Mouse (Mus musculus) heart, embryonic 10.5 days (tissue): ENCODE data around the gene Pip4k2a. TPM values are rescaled to one million over a fixed set of nuclear protein-coding genes. Genes with fewer than 3 reads are reported as not detected.

Experiments
- DNase-seq: peaks from one replicate; pipeline ENCODE4 v3.0.0-alpha.2; 2017; ENCODE audit warnings: low spot score
- H3K27ac ChIP-seq: fragments of 300-500 bp; sonication (generic); 2 replicates; pipeline ENCODE4 v1.5.1; 2016; ENCODE audit warnings: mild to moderate bottlenecking
- H3K27me3 ChIP-seq: fragments of 300-500 bp; sonication (generic); 2 replicates; pipeline ENCODE4 v1.6.1; 2016; ENCODE audit warnings: mild to moderate bottlenecking; ENCODE audit not compliant: poor library complexity, insufficient read depth, severe bottlenecking
- H3K36me3 ChIP-seq: fragments of 300-500 bp; sonication (generic); 2 replicates; pipeline ENCODE4 v1.6.1; 2016; ENCODE audit warnings: mild to moderate bottlenecking, moderate library complexity
- H3K4me1 ChIP-seq: fragments of 300-500 bp; sonication (generic); 2 replicates; pipeline ENCODE4 v1.6.1; 2016; ENCODE audit warnings: mild to moderate bottlenecking
- H3K4me3 ChIP-seq: fragments of 300-500 bp; sonication (generic); 2 replicates; pipeline ENCODE4 v1.5.1; 2016; ENCODE audit warnings: mild to moderate bottlenecking, moderate library complexity
- H3K9me3 ChIP-seq: fragments of 300-500 bp; sonication (generic); 2 replicates; pipeline ENCODE4 v1.6.1; 2016; ENCODE audit warnings: mild to moderate bottlenecking, moderate library complexity
- WGBS: fragments of 180-500 bp; shearing (Covaris S2); methylation state at CpG from one replicate; pipeline ENCODE4 v1.1.7; 2016; 5-methylcytosine and 5-hydroxymethylcytosine counted together
- polyA plus RNA-seq: library from polyadenylated mRNA; unstranded; fragments of >200 nt; fragmentation: Nextera tagmentation; extraction: Ambion mirVana; gene quantifications from 2 replicates; pipeline ENCODE4 v1.2.1, GENCODE M21; 2016

Gene Pip4k2a
- polyA plus RNA-seq, 1 experiment from 2014 or later = 12.0 TPM

GRCm38 (mm10) chr2:18945438-18945837 lies 52.5 kb downstream of the Pip4k2a start:
- H3K27ac ChIP-seq = no peak overlapping the region
- H3K36me3 ChIP-seq = no peaks in the 10 kb centered on the region
- DNase-seq = no peak
- WGBS = 73% methylated on average over 1 of the region's 1 CpGs
- H3K4me1 ChIP-seq = peaks cover 32% of the 10 kb centered on the region
- H3K4me3 ChIP-seq = no peak overlapping the region
- no peaks in the 10 kb centered on the region for H3K9me3 ChIP-seq
- no peaks in the 10 kb centered on the region for H3K27me3 ChIP-seq

- WGBS = 82% methylated on average over 2 of the region's 2 CpGs
- peaks cover 44% of the 10 kb centered on the region for H3K4me1 ChIP-seq
Measured at GRCm38 (mm10) chr2:18943930-18944329, 54.0 kb downstream of the Pip4k2a start.

GRCm38 (mm10) chr2:18943366-18943765 lies 54.6 kb downstream of the Pip4k2a start:
- Histone ChIP-seq H3K4me3 (no peak overlapping the region), H3K27ac (peak overlapping the region; percentile 62), H3K4me1 (peaks cover 50% of the 10 kb centered on the region), H3K9me3 (no peaks in the 10 kb centered on the region), H3K27me3 (no peaks in the 10 kb centered on the region), H3K36me3 (no peaks in the 10 kb centered on the region)
- WGBS = 44% methylated on average over 4 of the region's 4 CpGs
- DNase-seq = peak; percentile 74

More at GRCm38 (mm10) chr2:18943930-18944329, 54.0 kb downstream of the Pip4k2a start:
- Histone ChIP-seq H3K9me3 (no peaks in the 10 kb centered on the region), H3K36me3 (no peaks in the 10 kb centered on the region), H3K27ac (peak overlapping the region; percentile 62; the same call in 1 of the 2 replicates), H3K4me3 (no peak overlapping the region), H3K27me3 (no peaks in the 10 kb centered on the region)
- DNase-seq = peak; percentile 51

- Histone ChIP-seq H3K27ac (peak overlapping the region; percentile 72), H3K4me1 (peaks cover 64% of the 10 kb centered on the region), H3K36me3 (no peaks in the 10 kb centered on the region), H3K4me3 (no peak overlapping the region), H3K27me3 (no peaks in the 10 kb centered on the region), H3K9me3 (no peaks in the 10 kb centered on the region)
- WGBS = 27% methylated on average over 12 of the region's 12 CpGs
- DNase-seq = peak; percentile 72
Measured at GRCm38 (mm10) chr2:18940693-18941270, 57.1 kb downstream of the Pip4k2a start.

GRCm38 (mm10) chr2:18938923-18939329 lies 59.0 kb downstream of the Pip4k2a start:
- H3K9me3 ChIP-seq = no peaks in the 10 kb centered on the region
- DNase-seq = no peak
- H3K4me3 ChIP-seq = no peak overlapping the region
- peak overlapping the region; percentile 59 for H3K27ac ChIP-seq
- no peaks in the 10 kb centered on the region for H3K27me3 ChIP-seq
- 20% methylated on average over 8 of the region's 8 CpGs for WGBS
- peaks cover 71% of the 10 kb centered on the region for H3K4me1 ChIP-seq
- no peaks in the 10 kb centered on the region for H3K36me3 ChIP-seq

- Histone ChIP-seq H3K36me3 (no peaks in the 10 kb centered on the region), H3K4me1 (peaks cover 64% of the 10 kb centered on the region), H3K4me3 (no peak overlapping the region), H3K9me3 (no peaks in the 10 kb centered on the region), H3K27me3 (no peaks in the 10 kb centered on the region), H3K27ac (peak overlapping the region; percentile 56)
- DNase-seq = no peak
- 29% methylated on average over 1 of the region's 1 CpGs for WGBS
Measured at GRCm38 (mm10) chr2:18938232-18938631, 59.7 kb downstream of the Pip4k2a start.

- no peaks in the 10 kb centered on the region for H3K36me3 ChIP-seq
- H3K4me1 ChIP-seq = peaks cover 62% of the 10 kb centered on the region
- no peak for DNase-seq
- H3K4me3 ChIP-seq = no peak overlapping the region
- WGBS = 30% methylated on average over 2 of the region's 2 CpGs
- no peaks in the 10 kb centered on the region for H3K9me3 ChIP-seq
- no peaks in the 10 kb centered on the region for H3K27me3 ChIP-seq
- H3K27ac ChIP-seq = peak overlapping the region; percentile 56
Measured at GRCm38 (mm10) chr2:18937611-18938010, 60.3 kb downstream of the Pip4k2a start.

- peak overlapping the region; percentile 70 for H3K27ac ChIP-seq
- no peaks in the 10 kb centered on the region for H3K27me3 ChIP-seq
- H3K4me3 ChIP-seq = no peak overlapping the region
- H3K9me3 ChIP-seq = no peaks in the 10 kb centered on the region
- no peaks in the 10 kb centered on the region for H3K36me3 ChIP-seq
- WGBS = 88% methylated on average over 7 of the region's 7 CpGs
- H3K4me1 ChIP-seq = peaks cover 62% of the 10 kb centered on the region
- no peak for DNase-seq
Measured at GRCm38 (mm10) chr2:18936446-18936845, 61.5 kb downstream of the Pip4k2a start.

GRCm38 (mm10) chr2:18935581-18936027 lies 62.3 kb downstream of the Pip4k2a start:
- Histone ChIP-seq H3K27ac (no peak overlapping the region), H3K9me3 (no peaks in the 10 kb centered on the region)
- WGBS = 32% methylated on average over 2 of the region's 2 CpGs

GRCm38 (mm10) chr2:18934131-18934530 lies 63.8 kb downstream of the Pip4k2a start:
- H3K27ac ChIP-seq = no peak overlapping the region
- no peak overlapping the region for H3K4me3 ChIP-seq
- H3K27me3 ChIP-seq = no peaks in the 10 kb centered on the region
- 74% methylated on average over 9 of the region's 9 CpGs for WGBS
- DNase-seq = no peak
- no peaks in the 10 kb centered on the region for H3K9me3 ChIP-seq
- H3K4me1 ChIP-seq = peaks cover 46% of the 10 kb centered on the region
- no peaks in the 10 kb centered on the region for H3K36me3 ChIP-seq

More at GRCm38 (mm10) chr2:18935581-18936027, 62.3 kb downstream of the Pip4k2a start:
- DNase-seq = no peak
- H3K27me3 ChIP-seq = no peaks in the 10 kb centered on the region
- H3K36me3 ChIP-seq = no peaks in the 10 kb centered on the region
- peaks cover 53% of the 10 kb centered on the region for H3K4me1 ChIP-seq
- no peak overlapping the region for H3K4me3 ChIP-seq

GRCm38 (mm10) chr2:18933418-18933817 lies 64.5 kb downstream of the Pip4k2a start:
- no peak for DNase-seq
- WGBS = 70% methylated on average over 7 of the region's 7 CpGs

GRCm38 (mm10) chr2:18930318-18931060 lies 67.4 kb downstream of the Pip4k2a start:
- Histone ChIP-seq H3K27ac (no peak overlapping the region), H3K4me3 (no peak overlapping the region), H3K27me3 (no peaks in the 10 kb centered on the region), H3K36me3 (no peaks in the 10 kb centered on the region), H3K4me1 (peaks cover 30% of the 10 kb centered on the region), H3K9me3 (no peaks in the 10 kb centered on the region)
- no peak for DNase-seq
- WGBS = 85% methylated on average over 13 of the region's 13 CpGs

More at GRCm38 (mm10) chr2:18933418-18933817, 64.5 kb downstream of the Pip4k2a start:
- H3K27me3 ChIP-seq = no peaks in the 10 kb centered on the region
- H3K27ac ChIP-seq = no peak overlapping the region
- H3K4me3 ChIP-seq = no peak overlapping the region
- no peaks in the 10 kb centered on the region for H3K9me3 ChIP-seq
- no peaks in the 10 kb centered on the region for H3K36me3 ChIP-seq
- peaks cover 45% of the 10 kb centered on the region for H3K4me1 ChIP-seq

GRCm38 (mm10) chr2:18928597-18929257 lies 69.2 kb downstream of the Pip4k2a start:
- no peaks in the 10 kb centered on the region for H3K27me3 ChIP-seq
- no peaks in the 10 kb centered on the region for H3K36me3 ChIP-seq
- H3K27ac ChIP-seq = 0 out of 2 replicates have a peak overlapping the region, but pooled peaks have one; percentile 36
- peaks cover 30% of the 10 kb centered on the region for H3K4me1 ChIP-seq
- no peak for DNase-seq
- H3K4me3 ChIP-seq = no peak overlapping the region
- H3K9me3 ChIP-seq = no peaks in the 10 kb centered on the region
- 50% methylated on average over 7 of the region's 7 CpGs for WGBS
